Mouse (Mus musculus): ENCODE measurements around the gene Pgm2l1.

GRCm38 (mm10) chr7:100214310-100214709, 12.9 kb upstream of the Pgm2l1 start:
- TF ChIP-seq CTCF (IDR thresholded peaks at IDR 0.05; ENCODE audit: control insufficient read depth, insufficient read depth, insufficient read length) (no peak), MYOD1 (IDR thresholded peaks at IDR 0.05; ENCODE audit: control insufficient read depth, insufficient read length, low read depth) (no peak), MAX (IDR thresholded peaks at IDR 0.05) (no peak), USF1 (IDR thresholded peaks at IDR 0.05; ENCODE audit: low read depth) (no peak), CEBPB (IDR thresholded peaks at IDR 0.05; ENCODE audit: low read depth) (no peak)
